Mouse (Mus musculus) T-cell, adult 2 months (primary cell): ENCODE data around the gene Lyrm1.
A peak's percentile ranks its signal among the peaks of the same experiment; 100 is the strongest.

Experiments used
- DNase-seq: peaks from one replicate; pipeline ENCODE4 v3.0.0; 2022; ENCODE audit warnings: low spot score

Gene Lyrm1

GRCm38 (mm10) chr7:119892198-119892597, 3.5 kb upstream of the Lyrm1 start:
- no peak for DNase-seq

GRCm38 (mm10) chr7:119892742-119893141, 2.9 kb upstream of the Lyrm1 start:
- no peak for DNase-seq

GRCm38 (mm10) chr7:119894818-119895544, 680 bp upstream of the Lyrm1 start:
- DNase-seq, result peak; percentile 22

GRCm38 (mm10) chr7:119897521-119898109, 2.0 kb downstream of the Lyrm1 start:
- DNase-seq, result no peak

GRCm38 (mm10) chr7:119898247-119898856, 2.7 kb downstream of the Lyrm1 start:
- DNase-seq, result no peak

GRCm38 (mm10) chr7:119899386-119900057, 3.9 kb downstream of the Lyrm1 start:
- DNase-seq, result no peak

- DNase-seq, result no peak
Measured at GRCm38 (mm10) chr7:119906523-119907215, 11.0 kb downstream of the Lyrm1 start.

- DNase-seq, result no peak
Measured at GRCm38 (mm10) chr7:119911727-119912126, 16.1 kb downstream of the Lyrm1 start.

- DNase-seq, result no peak
Measured at GRCm38 (mm10) chr7:119920457-119920856, 24.8 kb downstream of the Lyrm1 start.

GRCm38 (mm10) chr7:119921054-119921453, 25.4 kb downstream of the Lyrm1 start:
- DNase-seq, result no peak

GRCm38 (mm10) chr7:119928783-119929440, 33.3 kb downstream of the Lyrm1 start:
- DNase-seq, result no peak

GRCm38 (mm10) chr7:119936321-119936720, 40.7 kb downstream of the Lyrm1 start:
- no peak for DNase-seq

- DNase-seq, result no peak
Measured at GRCm38 (mm10) chr7:119937036-119937435, 41.4 kb downstream of the Lyrm1 start.

- DNase-seq, result no peak
Measured at GRCm38 (mm10) chr7:119941569-119941968, 45.9 kb downstream of the Lyrm1 start.

- DNase-seq, result no peak
Measured at GRCm38 (mm10) chr7:119954047-119954446, 58.4 kb downstream of the Lyrm1 start.

GRCm38 (mm10) chr7:119957421-119957820, 61.8 kb downstream of the Lyrm1 start:
- DNase-seq, result no peak

- no peak for DNase-seq
Measured at GRCm38 (mm10) chr7:119959091-119959490, 63.4 kb downstream of the Lyrm1 start.

GRCm38 (mm10) chr7:119959491-119959890, 63.8 kb downstream of the Lyrm1 start:
- no peak for DNase-seq

GRCm38 (mm10) chr7:119960006-119960405, 64.3 kb downstream of the Lyrm1 start:
- DNase-seq, result no peak

- DNase-seq, result no peak
Measured at GRCm38 (mm10) chr7:119960546-119960945, 64.9 kb downstream of the Lyrm1 start.

- DNase-seq, result no peak
Measured at GRCm38 (mm10) chr7:119961107-119961506, 65.4 kb downstream of the Lyrm1 start.

- no peak for DNase-seq
Measured at GRCm38 (mm10) chr7:119965205-119965604, 69.5 kb downstream of the Lyrm1 start.
